Mouse (Mus musculus) hindbrain, postnatal 0 days (tissue): ENCODE measurements around the gene Napa. TPM values are rescaled to one million over a fixed set of nuclear protein-coding genes. Genes with fewer than 3 reads are reported as not detected.

Source experiments
- ATAC-seq: fragments of 200-750 bp; cut with Nextera tagmentation; 2 replicates; pipeline ENCODE4 v1.8.0; 2017; ENCODE audit warnings: mild to moderate bottlenecking, moderate TSS enrichment, moderate library complexity
- DNase-seq: peaks from one replicate; pipeline ENCODE4 v3.0.0-alpha.2; 2015; ENCODE audit warnings: low spot score
- H3K27ac ChIP-seq: fragments of 300-500 bp; sonication (generic); 2 replicates; pipeline ENCODE4 v1.5.1; 2014; ENCODE audit warnings: mild to moderate bottlenecking
- H3K27me3 ChIP-seq: fragments of 300-500 bp; sonication (generic); 2 replicates; pipeline ENCODE4 v1.6.1; 2014; ENCODE audit warnings: low read length, mixed read lengths; ENCODE audit not compliant: insufficient read depth
- H3K36me3 ChIP-seq: fragments of 300-500 bp; sonication (generic); 2 replicates; pipeline ENCODE4 v1.6.1; 2014; ENCODE audit warnings: low read length, mixed read lengths; ENCODE audit not compliant: insufficient read depth
- H3K4me1 ChIP-seq: fragments of 300-500 bp; sonication (generic); 2 replicates; pipeline ENCODE4 v1.6.1; 2014; ENCODE audit warnings: antibody characterized with exemption, low read length, mixed read lengths; ENCODE audit not compliant: insufficient read depth
- H3K4me2 ChIP-seq: fragments of 300-500 bp; sonication (generic); 2 replicates; pipeline ENCODE4 v1.6.1; 2014; ENCODE audit warnings: low read depth, mild to moderate bottlenecking, low read length, moderate library complexity, mixed read lengths
- H3K4me3 ChIP-seq: fragments of 300-500 bp; sonication (generic); 2 replicates; pipeline ENCODE4 v1.5.1; 2014; ENCODE audit warnings: low read length
- H3K9ac ChIP-seq: fragments of 300-500 bp; sonication (generic); replicated peaks from 2 replicates; pipeline ENCODE4 v1.6.1; 2014; ENCODE audit warnings: mild to moderate bottlenecking, low read length, moderate library complexity, mixed read lengths
- H3K9me3 ChIP-seq: fragments of 300-500 bp; sonication (generic); 2 replicates; pipeline ENCODE4 v1.6.1; 2016; ENCODE audit warnings: low read length, mixed read lengths
- CTCF ChIP-seq: IDR thresholded peaks from 2 replicates; pipeline ENCODE4 v1.5.1; 2016; ENCODE audit warnings: antibody characterized with exemption, control low read depth, low read depth
- WGBS: fragments of 180-500 bp; shearing (Covaris S2); extraction: QIAGEN DNeasy Blood & Tissue Kit; methylation state at CpG from one replicate; pipeline ENCODE4 v1.1.7; 2014; 5-methylcytosine and 5-hydroxymethylcytosine counted together
- polyA plus RNA-seq: library from polyadenylated mRNA; unstranded; fragments of >200 nt; fragmentation: Nextera tagmentation; extraction: Ambion mirVana; gene quantifications from 2 replicates; pipeline ENCODE4 v1.2.1, GENCODE M21; 2015
- total RNA-seq: library from RNA; depleted of rRNA; stranded (reverse); fragments of >200 nt; gene quantifications from 2 replicates; pipeline ENCODE4 v1.2.3, GENCODE M21; 2014

The Napa gene
- total and polyA plus RNA-seq, 2 experiments from 2014 or later: 253 to 441 TPM

- Histone ChIP-seq H3K9me3 (no peaks in the 10 kb centered on the region), H3K4me1 (no peaks in the 10 kb centered on the region), H3K4me2 (no peak overlapping the region), H3K4me3 (no peak overlapping the region), H3K27ac (no peak overlapping the region), H3K9ac (no peak overlapping the region), H3K27me3 (no peaks in the 10 kb centered on the region; the same call in 1 of the 2 replicates), H3K36me3 (no peaks in the 10 kb centered on the region)
- WGBS: 29% methylated on average over 4 of the region's 4 CpGs
- DNase-seq (no peak), ATAC-seq (no peak)
- TF ChIP-seq CTCF: peak; percentile 34; the same call in 1 of the 2 replicates
Observed at GRCm38 (mm10) chr7:16063490-16063889, 34.8 kb upstream of the Napa start.

DNA sequence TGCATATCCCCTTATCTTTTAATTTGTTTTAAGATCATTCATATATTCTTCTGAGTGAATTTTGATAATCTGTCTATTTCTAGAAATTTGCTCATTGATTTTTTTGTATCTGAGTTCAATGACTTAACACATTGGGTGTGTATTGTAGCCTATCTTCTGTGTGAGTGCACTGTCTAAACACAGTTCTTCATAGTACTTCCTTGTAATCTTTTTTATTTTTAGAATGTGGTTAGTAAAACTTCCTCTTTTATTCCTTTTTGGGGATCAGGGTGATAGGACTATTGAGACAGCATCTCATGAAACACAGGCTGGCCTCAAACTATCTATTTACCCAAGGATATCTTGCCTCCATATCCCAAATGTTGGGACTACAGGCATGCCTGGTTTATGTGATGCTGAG, 27.4 kb upstream of the Napa start:
- ATAC-seq: no peak
- Histone ChIP-seq H3K9me3 (no peaks in the 10 kb centered on the region), H3K9ac (no peak overlapping the region), H3K27me3 (no peaks in the 10 kb centered on the region), H3K4me1 (no peaks in the 10 kb centered on the region), H3K27ac (no peak overlapping the region), H3K4me3 (no peak overlapping the region), H3K36me3 (no peaks in the 10 kb centered on the region), H3K4me2 (no peak overlapping the region)
- TF ChIP-seq CTCF: no peak
- DNase-seq: no peak

DNA sequence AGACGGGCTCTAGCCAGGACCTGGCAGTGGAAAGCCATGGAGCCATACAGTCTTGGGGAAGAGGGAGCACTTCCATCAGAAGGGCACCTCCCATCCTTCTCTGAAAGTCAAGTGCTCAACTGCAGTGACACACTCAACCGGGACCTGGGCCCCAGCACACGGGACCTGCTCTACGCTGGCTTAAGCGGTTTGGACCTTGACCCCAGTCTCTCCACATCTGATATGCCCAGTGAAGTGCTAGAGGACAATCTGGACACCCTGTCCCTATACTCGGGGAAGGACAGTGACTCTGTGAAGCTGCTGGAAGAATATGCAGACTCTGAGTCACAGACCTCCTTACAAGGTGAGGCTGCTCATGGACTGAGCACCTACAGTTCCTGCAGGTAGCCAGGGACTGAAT, 26.4 kb upstream of the Napa start:
- no peaks in the 10 kb centered on the region for H3K36me3 ChIP-seq
- ATAC-seq: no peak
- H3K27ac ChIP-seq: no peak overlapping the region
- no peak for DNase-seq
- WGBS: 90% methylated on average over 6 of the region's 6 CpGs
- TF ChIP-seq CTCF: no peak
- H3K9me3 ChIP-seq: no peaks in the 10 kb centered on the region
- no peak overlapping the region for H3K9ac ChIP-seq
- no peaks in the 10 kb centered on the region for H3K4me1 ChIP-seq
- H3K27me3 ChIP-seq: no peaks in the 10 kb centered on the region
- H3K4me2 ChIP-seq: no peak overlapping the region
- H3K4me3 ChIP-seq: no peak overlapping the region

DNA sequence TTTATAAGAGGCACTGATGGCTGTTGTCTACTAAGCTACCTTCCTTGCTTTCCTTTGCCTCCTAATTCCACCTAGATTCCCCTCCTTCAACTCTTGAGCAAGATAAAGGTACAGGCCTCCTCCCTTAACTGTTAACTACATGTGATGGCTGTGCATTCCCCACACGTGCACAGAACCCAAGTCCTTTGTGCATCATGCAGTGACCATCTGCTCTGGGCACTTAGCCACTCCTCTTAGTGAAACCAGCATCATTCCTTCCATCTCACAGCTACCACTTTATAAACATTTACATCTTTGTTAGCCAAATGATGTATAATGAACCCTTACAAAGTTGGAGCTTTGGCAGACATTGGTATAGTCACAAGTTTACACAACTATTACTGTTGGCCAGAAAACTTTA, 18.3 kb upstream of the Napa start:
- Histone ChIP-seq H3K4me2 (no peak overlapping the region), H3K9me3 (no peaks in the 10 kb centered on the region), H3K36me3 (no peaks in the 10 kb centered on the region), H3K27ac (no peak overlapping the region), H3K4me1 (no peaks in the 10 kb centered on the region), H3K9ac (no peak overlapping the region), H3K27me3 (no peaks in the 10 kb centered on the region), H3K4me3 (no peak overlapping the region)
- no peak for TF ChIP-seq CTCF
- DNase-seq: no peak
- ATAC-seq: no peak
- 24% methylated on average over 1 of the region's 1 CpGs for WGBS

DNA sequence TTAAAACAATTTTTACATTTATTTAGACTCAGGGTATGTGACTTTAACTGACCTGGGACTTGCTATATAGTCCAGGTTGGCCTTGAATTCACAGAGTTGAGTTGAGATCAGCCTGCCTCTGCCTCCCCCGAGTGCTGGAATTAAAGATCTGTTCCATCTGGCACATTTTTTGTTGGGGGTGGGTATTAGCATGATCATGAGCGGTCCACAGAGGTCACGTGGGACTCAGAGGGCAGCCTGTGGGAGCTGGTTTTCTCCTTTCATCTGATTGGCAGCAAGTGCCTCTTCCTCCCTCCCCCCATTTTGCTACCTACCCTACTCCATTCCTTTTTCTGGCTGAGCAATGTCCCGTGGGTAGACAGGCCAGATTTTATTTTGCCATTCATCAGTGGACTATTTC, 17.7 kb upstream of the Napa start:
- no peak overlapping the region for H3K27ac ChIP-seq
- WGBS: 72% methylated on average over 4 of the region's 4 CpGs
- H3K4me1 ChIP-seq: no peaks in the 10 kb centered on the region
- DNase-seq (no peak), ATAC-seq (no peak)
- no peaks in the 10 kb centered on the region for H3K36me3 ChIP-seq
- no peak overlapping the region for H3K9ac ChIP-seq
- no peak overlapping the region for H3K4me2 ChIP-seq
- H3K9me3 ChIP-seq: no peaks in the 10 kb centered on the region
- no peak overlapping the region for H3K4me3 ChIP-seq
- TF ChIP-seq CTCF: no peak
- H3K27me3 ChIP-seq: no peaks in the 10 kb centered on the region

GRCm38 (mm10) chr7:16083361-16083760, 14.9 kb upstream of the Napa start:
- no peak for ATAC-seq
- H3K27me3 ChIP-seq: no peaks in the 10 kb centered on the region
- no peak for TF ChIP-seq CTCF
- no peak overlapping the region for H3K27ac ChIP-seq
- H3K4me3 ChIP-seq: no peak overlapping the region
- no peaks in the 10 kb centered on the region for H3K36me3 ChIP-seq
- 68% methylated on average over 4 of the region's 4 CpGs for WGBS
- no peaks in the 10 kb centered on the region for H3K4me1 ChIP-seq
- no peak for DNase-seq
- H3K4me2 ChIP-seq: no peak overlapping the region
- H3K9ac ChIP-seq: no peak overlapping the region
- H3K9me3 ChIP-seq: no peaks in the 10 kb centered on the region

GRCm38 (mm10) chr7:16087587-16087986, 10.7 kb upstream of the Napa start:
- no peak for DNase-seq
- TF ChIP-seq CTCF: no peak
- H3K36me3 ChIP-seq: no peaks in the 10 kb centered on the region

More at GRCm38 (mm10) chr7:16087587-16087986, 10.7 kb upstream of the Napa start:
- Histone ChIP-seq H3K27me3 (no peaks in the 10 kb centered on the region), H3K4me2 (no peak overlapping the region), H3K9me3 (no peaks in the 10 kb centered on the region), H3K4me1 (no peaks in the 10 kb centered on the region), H3K27ac (no peak overlapping the region), H3K9ac (no peak overlapping the region), H3K4me3 (no peak overlapping the region)
- 70% methylated on average over 2 of the region's 2 CpGs for WGBS
- no peak for ATAC-seq
